Comparison of ENCODE assay signal across 8 mouse cellular contexts in genomic region chr8:120634329-120634839, GRCm38 (mm10). TPM values are rescaled to one million over a fixed set of nuclear protein-coding genes. Genes with fewer than 3 reads are reported as not detected.
DNase-seq lines count a peak whose midpoint lies in the region; TF ChIP-seq lines count a peak whose summit lies in the region.

No protein-coding gene starts in this region.

- H3K9me3 ChIP-seq in E14TG2a.4 (ENCODE audit: low read length), result no peaks in the 10 kb centered on the region
- peaks cover 4% of the 10 kb centered on the region; the same call in 1 of the 2 replicates for H3K9me3 ChIP-seq in forebrain, embryonic 10.5 days

- H3K4me3 ChIP-seq in E14TG2a.4 (replicated peaks; ENCODE audit: low read length), result peak overlapping the region; percentile 82
- peak overlapping the region; percentile 74 for H3K4me3 ChIP-seq in forebrain, embryonic 10.5 days

- peaks cover 11% of the 10 kb centered on the region; the same call in 1 of the 2 replicates for H3K36me3 ChIP-seq in E14TG2a.4 (ENCODE audit: insufficient read depth, low read length)
- no peaks in the 10 kb centered on the region for H3K36me3 ChIP-seq in forebrain, embryonic 10.5 days (replicated peaks)

- peaks cover 56% of the 10 kb centered on the region for H3K4me1 ChIP-seq in E14TG2a.4 (replicated peaks; ENCODE audit: low read depth, low read length)
- H3K4me1 ChIP-seq in forebrain, embryonic 10.5 days, result peaks cover 34% of the 10 kb centered on the region

- DNase-seq in adrenal gland, adult 18-20 months (ENCODE audit: low spot score in 2 of 2), result peak; percentile 63 to 74
- DNase-seq in forebrain, embryonic 10.5 days (ENCODE audit: extremely low spot score, low spot score), result no peak
- DNase-seq in heart, postnatal 36 days, result peak; percentile 45 to 63
- DNase-seq in large intestine, adult 2 months (ENCODE audit: low read depth, low spot score), result peak; percentile 37
- DNase-seq in lung, postnatal 36 days, result peak; percentile 68
- peak; percentile 26 to 33 for DNase-seq in right cerebral cortex, adult 2 months (ENCODE audit: low spot score in 2 of 2)
- peak; percentile 43 to 67 for DNase-seq in urinary bladder, postnatal 4 days (ENCODE audit: low spot score in 2 of 2)

- TF ChIP-seq CTCF in E14TG2a.4 (conservative IDR thresholded peaks at IDR 0.05; ENCODE audit: low read length), result no peak

- under 1% methylated on average over 42 of the region's 42 CpGs for WGBS in forebrain, embryonic 10.5 days
- under 1% methylated on average over 38 of the region's 42 CpGs for WGBS in large intestine, adult 2 months

- H3K27ac ChIP-seq in forebrain, embryonic 10.5 days, result peak overlapping the region; percentile 69

- H3K27me3 ChIP-seq in E14TG2a.4 (ENCODE audit: insufficient read depth, low read length), result peaks cover 20% of the 10 kb centered on the region
- H3K27me3 ChIP-seq in forebrain, embryonic 10.5 days (ENCODE audit: poor library complexity, severe bottlenecking), result peaks cover 71% of the 10 kb centered on the region

- intact Hi-C loops in heart, postnatal 36 days (cut with DNase I), result no loop called here

RNA-seq across cellular contexts. Expression of gene 1190005I06Rik, which starts 13.0 kb away (rescaled TPM):
- 10 to 100 TPM; 12.3 to 21.3 TPM for total RNA-seq in adrenal gland, adult 18-20 months (2021)
- 2.3 and 2.8 TPM in 2 replicates for polyA plus RNA-seq in forebrain, embryonic 10.5 days (2016; fragmentation: Nextera tagmentation; extraction: Ambion mirVana)
- total RNA-seq in heart, postnatal 36 days (2021), result 1 to 10 TPM; 3.1 to 3.4 TPM
- polyA plus RNA-seq in large intestine, adult 2 months (2012; rRNA removed), result 2.6 TPM in 2 replicates

RNA-seq across cellular contexts. Expression of gene Gm27021, which starts 33.5 kb away (rescaled TPM):
- not detected for total RNA-seq in adrenal gland, adult 18-20 months (2021)
- 3.2 and 4.0 TPM in 2 replicates for polyA plus RNA-seq in forebrain, embryonic 10.5 days (2016; fragmentation: Nextera tagmentation; extraction: Ambion mirVana)
- 1 to 10 TPM in 1 of 2 experiments, not detected in 1; 1.1 TPM for total RNA-seq in heart, postnatal 36 days (2021)
- polyA plus RNA-seq in large intestine, adult 2 months (2012; rRNA removed), result 0.19 and 0.23 TPM in 2 replicates

RNA-seq across cellular contexts. Expression of gene Cox4i1, which starts 33.6 kb away (rescaled TPM):
- total RNA-seq in adrenal gland, adult 18-20 months (2021), result 1,000 to 10,000 TPM; 1,414 to 1,997 TPM
- 865 and 885 TPM in 2 replicates for polyA plus RNA-seq in forebrain, embryonic 10.5 days (2016; fragmentation: Nextera tagmentation; extraction: Ambion mirVana)
- 1,000 to 10,000 TPM; 4,631 to 4,708 TPM for total RNA-seq in heart, postnatal 36 days (2021)
- polyA plus RNA-seq in large intestine, adult 2 months (2012; rRNA removed), result 1,638 and 1,728 TPM in 2 replicates

RNA-seq across cellular contexts. Expression of gene Emc8, which starts 34.0 kb away (rescaled TPM):
- total RNA-seq in adrenal gland, adult 18-20 months (2021), result 100 to 1,000 TPM in 1 of 2 experiments, 10 to 100 TPM in 1; 87.1 to 118 TPM
- 379 and 400 TPM in 2 replicates for polyA plus RNA-seq in forebrain, embryonic 10.5 days (2016; fragmentation: Nextera tagmentation; extraction: Ambion mirVana)
- total RNA-seq in heart, postnatal 36 days (2021), result 10 to 100 TPM; 40.2 to 46.2 TPM
- polyA plus RNA-seq in large intestine, adult 2 months (2012; rRNA removed), result 67.0 and 74.7 TPM in 2 replicates

RNA-seq across cellular contexts. Expression of gene Gins2, which starts 45.3 kb away (rescaled TPM):
- total RNA-seq in adrenal gland, adult 18-20 months (2021), result 1 to 10 TPM; 4.6 to 5.0 TPM
- 154 and 158 TPM in 2 replicates for polyA plus RNA-seq in forebrain, embryonic 10.5 days (2016; fragmentation: Nextera tagmentation; extraction: Ambion mirVana)
- total RNA-seq in heart, postnatal 36 days (2021), result 1 to 10 TPM in 1 of 2 experiments, under 1 TPM in 1; 0.86 to 1.7 TPM
- polyA plus RNA-seq in large intestine, adult 2 months (2012; rRNA removed), result 29.8 and 31.0 TPM in 2 replicates
